Mouse (Mus musculus) bone marrow macrophage, adult 2 months (primary cell): Measurements from ENCODE around the gene Pdzk1. TPM values are rescaled to one million over a fixed set of nuclear protein-coding genes. Genes with fewer than 3 reads are reported as not detected.
A peak's percentile ranks its signal among the peaks of the same experiment; 100 is the strongest.

Experiments used
- H3K27ac ChIP-seq: 2 replicates; pipeline ENCODE4 v1.5.1; 2012; ENCODE audit warnings: low read depth, low read length; ENCODE audit not compliant: insufficient read depth
- H3K4me1 ChIP-seq: 2 replicates; pipeline ENCODE4 v1.6.1; 2012; ENCODE audit warnings: low read length; ENCODE audit not compliant: control insufficient read depth, insufficient read depth
- H3K4me3 ChIP-seq: 2 replicates; pipeline ENCODE4 v1.5.1; 2012; ENCODE audit warnings: mild to moderate bottlenecking, low read length, moderate library complexity; ENCODE audit not compliant: insufficient read depth
- CTCF ChIP-seq: IDR thresholded peaks from 2 replicates; pipeline ENCODE4 v1.5.1; 2012; ENCODE audit warnings: low read depth, mild to moderate bottlenecking, low read length, moderate library complexity
- POLR2A ChIP-seq: IDR thresholded peaks from 2 replicates; pipeline ENCODE4 v1.6.1; 2012; ENCODE audit warnings: mild to moderate bottlenecking, low read depth, low read length, borderline replicate concordance
- polyA plus RNA-seq: library from polyadenylated mRNA; stranded (reverse); fragments of >200 nt; gene quantifications from 2 replicates; pipeline ENCODE4 v1.2.4, GENCODE M21; 2012; ENCODE audit not compliant: missing spikeins, insufficient read depth, insufficient read length

Gene Pdzk1
- polyA plus RNA-seq: not detected in 2 replicates

- Histone ChIP-seq H3K27ac (no peak within 1 kb of the TSS), H3K4me1 (no peaks in the 10 kb centered on the region), H3K4me3 (no peak within 1 kb of the TSS)
- TF ChIP-seq CTCF (no peak), POLR2A (no peak)
Observed at GRCm38 (mm10) chr3:96828984-96829383, at the start of gene Pdzk1, which contains the start of gene Cd160. Gene Pdzk1, plus strand, starts transcription at chr3:96829284. Gene Cd160, minus strand, starts transcription at chr3:96829351.

- Histone ChIP-seq H3K4me1 (peaks cover 6% of the 10 kb centered on the region), H3K4me3 (no peak overlapping the region), H3K27ac (no peak overlapping the region)
- no peak for TF ChIP-seq POLR2A
- no peak for TF ChIP-seq CTCF
Observed at GRCm38 (mm10) chr3:96782236-96782635, 46.8 kb upstream of the Pdzk1 start.

- no peak for TF ChIP-seq POLR2A
- no peak for TF ChIP-seq CTCF
- Histone ChIP-seq H3K4me3 (no peak overlapping the region), H3K4me1 (no peaks in the 10 kb centered on the region), H3K27ac (no peak overlapping the region)
Observed at GRCm38 (mm10) chr3:96787784-96788183, 41.3 kb upstream of the Pdzk1 start.

DNA sequence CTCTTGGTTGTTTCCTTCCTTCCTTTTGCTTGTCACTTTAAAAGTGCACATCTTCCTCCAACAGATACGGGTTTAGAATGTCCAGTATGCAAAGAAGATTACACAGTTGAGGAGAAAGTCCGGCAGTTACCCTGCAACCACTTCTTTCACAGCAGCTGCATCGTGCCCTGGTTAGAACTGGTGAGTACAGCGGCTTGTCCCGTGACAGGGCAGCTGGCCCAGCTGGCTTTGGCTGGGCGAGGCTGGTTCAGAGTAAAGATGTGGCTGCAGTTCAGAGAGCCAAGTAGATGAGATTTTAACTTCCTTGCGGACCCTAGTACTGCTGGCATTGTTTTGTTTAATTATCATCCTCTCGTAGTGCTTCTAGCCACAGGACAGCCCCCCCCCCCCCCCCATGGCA, 40.6 kb upstream of the Pdzk1 start:
- Histone ChIP-seq H3K4me3 (no peak overlapping the region), H3K4me1 (no peaks in the 10 kb centered on the region), H3K27ac (no peak overlapping the region)
- TF ChIP-seq CTCF: no peak
- TF ChIP-seq POLR2A: no peak

- H3K27ac ChIP-seq: no peak overlapping the region
- H3K4me3 ChIP-seq: no peak overlapping the region
- no peaks in the 10 kb centered on the region for H3K4me1 ChIP-seq
- TF ChIP-seq POLR2A (no peak), CTCF (no peak)
Observed at GRCm38 (mm10) chr3:96800254-96800653, 28.8 kb upstream of the Pdzk1 start.

DNA sequence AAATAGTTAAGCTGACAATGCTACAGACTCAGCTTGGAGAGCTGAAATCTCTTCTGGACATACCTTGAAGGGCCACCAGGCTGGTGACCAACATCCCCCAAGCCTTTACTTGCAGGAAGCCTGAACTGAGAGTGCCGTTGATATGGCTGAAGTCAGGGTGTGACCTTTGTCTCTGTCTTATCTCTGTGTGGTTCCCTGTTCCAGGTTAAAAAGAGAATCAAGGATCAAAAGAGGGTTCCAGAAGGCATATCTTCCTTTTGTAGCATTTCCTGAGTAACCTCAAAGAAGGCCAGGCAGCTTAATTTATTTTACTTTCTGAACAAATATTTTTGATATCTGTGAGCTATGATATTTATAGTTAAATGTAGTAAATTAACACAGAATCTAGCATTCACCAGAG, 26.9 kb upstream of the Pdzk1 start:
- Histone ChIP-seq H3K4me1 (no peaks in the 10 kb centered on the region), H3K4me3 (no peak overlapping the region), H3K27ac (no peak overlapping the region)
- TF ChIP-seq POLR2A (no peak), CTCF (no peak)

DNA sequence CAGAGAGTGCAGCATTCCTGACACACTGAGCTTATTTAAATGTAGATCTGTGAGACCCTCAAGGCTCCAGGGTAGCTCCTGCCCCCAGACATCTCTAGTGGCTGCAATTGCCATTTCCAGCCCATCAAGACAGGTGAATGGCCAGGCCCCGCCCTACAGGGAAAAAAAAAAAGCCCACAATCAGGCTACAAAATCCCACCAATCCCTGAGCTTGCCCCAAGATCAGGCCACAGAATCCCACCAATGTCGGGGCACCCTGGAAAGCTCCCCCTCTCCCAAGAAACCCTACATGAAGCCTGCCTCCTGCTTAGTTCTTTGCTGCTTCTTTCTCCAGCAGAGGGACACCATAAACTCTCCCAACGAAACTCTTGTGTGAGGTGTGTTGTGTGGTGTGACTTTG, 20.9 kb upstream of the Pdzk1 start:
- Histone ChIP-seq H3K4me3 (no peak overlapping the region), H3K4me1 (peaks cover 17% of the 10 kb centered on the region), H3K27ac (no peak overlapping the region)
- no peak for TF ChIP-seq CTCF

DNA sequence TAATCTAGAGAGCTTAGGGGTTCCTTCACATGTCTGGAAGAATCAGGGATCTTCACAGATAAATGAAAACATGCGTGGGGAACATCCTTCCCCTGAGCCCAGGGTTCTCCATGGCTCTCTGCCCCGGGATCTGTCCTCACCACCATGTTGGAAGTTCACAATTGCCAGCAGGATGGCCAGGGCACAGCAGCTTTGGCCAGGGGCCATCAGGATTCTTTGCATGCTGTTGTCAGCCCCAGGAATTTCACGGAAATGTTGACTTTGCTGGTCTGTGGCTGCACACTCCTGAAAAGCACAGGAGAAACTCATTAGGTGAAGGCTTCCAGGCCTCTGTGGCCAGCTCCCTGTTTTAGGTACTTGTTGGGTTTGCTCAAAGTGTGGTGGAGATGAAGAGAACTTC, 20.4 kb upstream of the Pdzk1 start:
- Histone ChIP-seq H3K4me1 (peaks cover 22% of the 10 kb centered on the region), H3K4me3 (no peak overlapping the region), H3K27ac (no peak overlapping the region)
- TF ChIP-seq POLR2A (no peak), CTCF (no peak)

DNA sequence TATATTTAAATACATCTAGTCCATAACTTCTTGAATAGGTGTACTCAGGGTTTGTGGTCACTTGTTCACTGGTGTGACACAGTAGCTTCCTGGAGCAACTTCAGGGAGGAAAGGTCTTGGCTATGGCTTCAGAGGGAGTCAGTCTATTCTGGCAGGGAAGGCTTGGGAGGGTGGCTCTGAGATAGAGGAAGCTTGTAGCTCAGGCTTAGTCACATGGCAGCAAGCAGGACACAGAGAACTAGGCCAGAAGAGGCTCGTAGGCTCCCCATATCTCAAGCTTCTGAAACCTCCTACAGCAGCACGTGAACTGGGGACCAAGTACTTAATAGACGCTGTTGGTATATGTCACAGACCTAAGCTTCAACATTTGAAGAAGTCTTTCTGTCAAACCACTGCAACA, 17.9 kb upstream of the Pdzk1 start:
- Histone ChIP-seq H3K4me1 (peaks cover 24% of the 10 kb centered on the region), H3K27ac (peak overlapping the region; percentile 48), H3K4me3 (no peak overlapping the region)
- TF ChIP-seq CTCF (no peak), POLR2A (no peak)

- TF ChIP-seq POLR2A: no peak
- TF ChIP-seq CTCF: peak; percentile 100
- Histone ChIP-seq H3K4me3 (peak overlapping the region; percentile 35), H3K27ac (peak overlapping the region; percentile 59), H3K4me1 (peaks cover 24% of the 10 kb centered on the region)
Observed at GRCm38 (mm10) chr3:96812395-96813091, 16.5 kb upstream of the Pdzk1 start.

DNA sequence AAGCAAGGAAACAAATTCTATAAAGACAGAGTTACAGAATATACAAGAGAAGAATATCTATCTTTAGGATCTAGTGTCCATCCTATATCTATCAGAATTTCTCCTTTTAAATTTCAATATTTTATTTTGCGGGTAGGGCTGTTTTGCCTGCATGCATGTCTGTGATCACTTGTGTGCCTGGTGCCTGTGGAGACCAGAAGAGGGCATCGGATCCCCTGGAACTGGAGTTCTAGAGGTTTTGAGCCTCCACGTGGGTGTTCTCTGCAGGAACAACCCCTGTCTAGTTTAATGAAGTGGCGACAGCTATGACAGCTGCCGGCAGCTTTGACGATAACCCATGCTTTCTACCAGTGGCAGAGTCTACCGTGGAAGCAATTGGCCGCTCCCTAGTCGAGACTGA, 16.0 kb upstream of the Pdzk1 start:
- H3K4me3 ChIP-seq: no peak overlapping the region
- no peak overlapping the region for H3K27ac ChIP-seq
- H3K4me1 ChIP-seq: peaks cover 24% of the 10 kb centered on the region
- TF ChIP-seq POLR2A (no peak), CTCF (no peak)
